Mouse (Mus musculus) midbrain, embryonic 16.5 days (tissue): ENCODE data around the gene Cdh7. TPM values are rescaled to one million over a fixed set of nuclear protein-coding genes. Genes with fewer than 3 reads are reported as not detected.

Source experiments
- ATAC-seq: fragments of 200-750 bp; cut with Nextera tagmentation; 2 replicates; pipeline ENCODE4 v1.8.0; 2017; ENCODE audit warnings: moderate TSS enrichment
- H3K27ac ChIP-seq: fragments of 300-500 bp; sonication (generic); 2 replicates; pipeline ENCODE4 v1.5.1; 2014; ENCODE audit warnings: mild to moderate bottlenecking, low read length, mixed read lengths
- H3K27me3 ChIP-seq: fragments of 300-500 bp; sonication (generic); 2 replicates; pipeline ENCODE4 v1.6.1; 2014; ENCODE audit warnings: low read depth, low read length, mixed read lengths; ENCODE audit not compliant: control insufficient read depth, insufficient read depth
- H3K36me3 ChIP-seq: fragments of 300-500 bp; sonication (generic); 2 replicates; pipeline ENCODE4 v1.6.1; 2014; ENCODE audit warnings: mild to moderate bottlenecking, low read length, moderate library complexity, mixed read lengths; ENCODE audit not compliant: control insufficient read depth, insufficient read depth
- H3K4me1 ChIP-seq: fragments of 300-500 bp; sonication (generic); 2 replicates; pipeline ENCODE4 v1.6.1; 2014; ENCODE audit warnings: mild to moderate bottlenecking, low read length, mixed read lengths; ENCODE audit not compliant: control insufficient read depth, insufficient read depth
- H3K4me2 ChIP-seq: fragments of 300-500 bp; sonication (generic); 2 replicates; pipeline ENCODE4 v1.6.1; 2014; ENCODE audit warnings: mild to moderate bottlenecking, low read length, mixed read lengths
- H3K4me3 ChIP-seq: fragments of 300-500 bp; sonication (generic); 2 replicates; pipeline ENCODE4 v1.5.1; 2014; ENCODE audit warnings: low read depth, mild to moderate bottlenecking, low read length, moderate library complexity, mixed read lengths
- H3K9ac ChIP-seq: fragments of 300-500 bp; sonication (generic); 2 replicates; pipeline ENCODE4 v1.6.1; 2014; ENCODE audit warnings: low read depth, low read length, mixed read lengths
- H3K9me3 ChIP-seq: fragments of 300-500 bp; sonication (generic); replicated peaks from 2 replicates; pipeline ENCODE4 v1.6.1; 2014; ENCODE audit warnings: mild to moderate bottlenecking, low read length, mixed read lengths; ENCODE audit not compliant: control insufficient read depth, poor library complexity, severe bottlenecking
- WGBS: fragments of 180-500 bp; shearing (Covaris S2); extraction: QIAGEN DNeasy Blood & Tissue Kit; methylation state at CpG from one replicate; pipeline ENCODE4 v1.1.7; 2014; 5-methylcytosine and 5-hydroxymethylcytosine counted together
- polyA plus RNA-seq: library from polyadenylated mRNA; unstranded; fragments of >200 nt; fragmentation: Nextera tagmentation; extraction: Ambion mirVana; gene quantifications from 2 replicates; pipeline ENCODE4 v1.2.1, GENCODE M21; 2015

Gene Cdh7
- polyA plus RNA-seq, 1 experiment from 2014 or later = 24.3 TPM

- WGBS = 6% methylated on average over 1 of the region's 1 CpGs
- H3K4me3 ChIP-seq = peak overlapping the region; percentile 30
- no peak for ATAC-seq
Measured at GRCm38 (mm10) chr1:109985468-109985867, 3.2 kb downstream of the Cdh7 start.

DNA sequence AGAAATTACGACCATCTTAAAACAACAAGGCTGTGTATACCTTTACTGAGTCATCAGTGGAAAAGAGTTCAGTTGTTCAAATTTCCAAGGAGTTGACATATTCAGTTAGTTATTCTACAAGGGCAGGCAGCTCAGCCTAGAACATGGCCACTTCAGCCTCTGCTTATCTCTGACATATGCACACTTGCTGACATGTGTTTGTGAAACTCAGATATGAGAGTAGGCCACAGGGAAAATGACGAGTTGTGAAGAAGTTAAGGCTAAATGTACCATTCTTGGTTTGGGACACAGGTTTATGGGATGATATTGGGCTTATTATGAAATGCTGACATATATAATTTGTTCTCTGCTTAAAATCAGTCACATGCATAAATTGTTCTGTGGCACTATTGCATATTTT is 7.3 kb downstream of the Cdh7 start:
- Histone ChIP-seq H3K4me3 (no peak overlapping the region), H3K9ac (no peak overlapping the region), H3K4me1 (no peaks in the 10 kb centered on the region), H3K27me3 (no peaks in the 10 kb centered on the region), H3K9me3 (no peaks in the 10 kb centered on the region), H3K27ac (no peak overlapping the region), H3K4me2 (no peak overlapping the region), H3K36me3 (no peaks in the 10 kb centered on the region)
- ATAC-seq = no peak
- 90% methylated on average over 2 of the region's 2 CpGs for WGBS

More at GRCm38 (mm10) chr1:109985468-109985867, 3.2 kb downstream of the Cdh7 start:
- Histone ChIP-seq H3K4me2 (peak overlapping the region; percentile 42), H3K36me3 (no peaks in the 10 kb centered on the region), H3K9ac (no peak overlapping the region), H3K9me3 (no peaks in the 10 kb centered on the region), H3K27me3 (no peaks in the 10 kb centered on the region), H3K27ac (peak overlapping the region; percentile 42; the same call in 1 of the 2 replicates), H3K4me1 (peaks cover 7% of the 10 kb centered on the region)

DNA sequence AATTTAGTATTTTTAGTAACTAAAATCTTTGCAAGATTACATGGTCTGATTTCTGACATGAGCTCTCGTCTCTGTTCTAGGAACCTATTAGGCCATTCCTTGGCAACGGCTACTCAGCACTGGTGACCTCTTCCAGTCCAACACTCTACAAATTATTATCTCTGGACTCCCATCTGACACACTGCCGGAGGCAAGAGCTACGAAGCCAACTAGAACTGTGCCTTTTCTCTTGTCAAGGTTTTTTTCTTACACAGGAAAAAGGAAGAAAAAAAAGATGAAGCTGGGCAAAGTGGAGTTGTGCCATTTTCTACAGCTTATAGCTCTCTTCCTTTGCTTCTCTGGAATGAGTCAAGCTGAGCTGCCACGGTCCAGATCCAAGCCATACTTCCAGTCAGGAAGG is 11.7 kb downstream of the Cdh7 start:
- H3K36me3 ChIP-seq = no peaks in the 10 kb centered on the region
- H3K27ac ChIP-seq = no peak overlapping the region
- H3K4me3 ChIP-seq = no peak overlapping the region
- H3K4me2 ChIP-seq = no peak overlapping the region
- ATAC-seq = no peak
- H3K4me1 ChIP-seq = no peaks in the 10 kb centered on the region
- H3K27me3 ChIP-seq = no peaks in the 10 kb centered on the region
- 77% methylated on average over 5 of the region's 5 CpGs for WGBS
- H3K9me3 ChIP-seq = no peaks in the 10 kb centered on the region
- H3K9ac ChIP-seq = no peak overlapping the region

DNA sequence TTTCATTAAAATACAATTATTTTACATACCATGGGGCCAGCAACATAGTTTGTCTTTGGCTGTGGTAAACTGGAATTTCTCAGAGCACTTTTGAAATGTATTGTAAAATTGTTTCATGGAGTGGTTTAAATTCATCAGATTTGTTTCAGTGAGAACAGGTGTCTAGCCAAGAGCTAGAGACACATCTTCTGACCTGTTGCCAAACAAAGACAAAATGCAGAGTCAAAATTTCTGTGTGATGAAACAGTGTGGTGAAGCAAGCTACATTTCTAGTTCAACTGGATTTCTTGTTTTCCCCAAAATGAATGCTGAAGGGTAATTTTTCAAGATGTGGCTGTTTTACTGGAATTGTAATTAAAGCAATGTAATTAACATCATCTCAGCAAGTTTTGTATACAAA is 22.2 kb downstream of the Cdh7 start:
- Histone ChIP-seq H3K27me3 (no peaks in the 10 kb centered on the region), H3K4me2 (no peak overlapping the region), H3K4me3 (no peak overlapping the region), H3K9me3 (no peaks in the 10 kb centered on the region), H3K36me3 (no peaks in the 10 kb centered on the region), H3K27ac (no peak overlapping the region), H3K4me1 (no peaks in the 10 kb centered on the region), H3K9ac (no peak overlapping the region)
- ATAC-seq = no peak

- no peaks in the 10 kb centered on the region for H3K36me3 ChIP-seq
- H3K4me2 ChIP-seq = no peak overlapping the region
- no peak overlapping the region for H3K27ac ChIP-seq
- no peaks in the 10 kb centered on the region for H3K4me1 ChIP-seq
- 86% methylated on average over 3 of the region's 3 CpGs for WGBS
- ATAC-seq = no peak
- H3K9ac ChIP-seq = no peak overlapping the region
- H3K27me3 ChIP-seq = no peaks in the 10 kb centered on the region
- H3K4me3 ChIP-seq = no peak overlapping the region
- no peaks in the 10 kb centered on the region for H3K9me3 ChIP-seq
Measured at GRCm38 (mm10) chr1:110005038-110005437, 22.8 kb downstream of the Cdh7 start.

GRCm38 (mm10) chr1:110012153-110012552 is 29.9 kb downstream of the Cdh7 start:
- H3K27ac ChIP-seq = no peak overlapping the region
- H3K4me1 ChIP-seq = no peaks in the 10 kb centered on the region
- H3K9me3 ChIP-seq = no peaks in the 10 kb centered on the region
- H3K27me3 ChIP-seq = no peaks in the 10 kb centered on the region
- no peak for ATAC-seq
- no peak overlapping the region for H3K9ac ChIP-seq
- H3K4me2 ChIP-seq = no peak overlapping the region
- 87% methylated on average over 1 of the region's 1 CpGs for WGBS
- H3K4me3 ChIP-seq = no peak overlapping the region
- H3K36me3 ChIP-seq = no peaks in the 10 kb centered on the region

DNA sequence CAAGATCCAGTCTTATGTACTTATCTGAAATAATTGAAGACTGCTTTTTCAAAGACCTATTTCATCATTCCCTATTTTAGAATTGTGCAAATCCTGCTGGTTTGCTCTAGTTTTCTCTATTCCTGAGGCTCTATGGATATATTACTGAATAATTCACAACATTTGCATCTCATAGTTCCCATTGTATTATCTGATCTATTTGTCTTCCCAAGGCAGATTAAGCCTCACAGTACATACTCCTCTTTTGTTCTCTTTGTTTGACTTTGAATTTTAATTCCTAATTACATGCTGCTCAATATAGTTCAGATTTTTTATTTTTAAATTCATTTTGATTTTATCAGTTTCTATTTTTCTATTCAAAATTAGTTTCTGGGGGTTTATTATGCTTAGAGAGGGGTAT is 74.1 kb downstream of the Cdh7 start:
- no peak overlapping the region for H3K27ac ChIP-seq
- no peak overlapping the region for H3K9ac ChIP-seq
- ATAC-seq = no peak
- no peaks in the 10 kb centered on the region for H3K4me1 ChIP-seq
- no peak overlapping the region for H3K4me3 ChIP-seq
- no peaks in the 10 kb centered on the region for H3K9me3 ChIP-seq
- no peaks in the 10 kb centered on the region for H3K27me3 ChIP-seq
- no peak overlapping the region for H3K4me2 ChIP-seq
- H3K36me3 ChIP-seq = no peaks in the 10 kb centered on the region

GRCm38 (mm10) chr1:110067405-110067804 is 85.2 kb downstream of the Cdh7 start:
- no peak overlapping the region for H3K4me3 ChIP-seq
- no peaks in the 10 kb centered on the region for H3K36me3 ChIP-seq
- no peak overlapping the region for H3K27ac ChIP-seq
- ATAC-seq = no peak
- no peaks in the 10 kb centered on the region for H3K27me3 ChIP-seq
- H3K4me1 ChIP-seq = no peaks in the 10 kb centered on the region
- H3K9me3 ChIP-seq = no peaks in the 10 kb centered on the region
- H3K4me2 ChIP-seq = no peak overlapping the region
- H3K9ac ChIP-seq = no peak overlapping the region
- WGBS = 97% methylated on average over 1 of the region's 1 CpGs

DNA sequence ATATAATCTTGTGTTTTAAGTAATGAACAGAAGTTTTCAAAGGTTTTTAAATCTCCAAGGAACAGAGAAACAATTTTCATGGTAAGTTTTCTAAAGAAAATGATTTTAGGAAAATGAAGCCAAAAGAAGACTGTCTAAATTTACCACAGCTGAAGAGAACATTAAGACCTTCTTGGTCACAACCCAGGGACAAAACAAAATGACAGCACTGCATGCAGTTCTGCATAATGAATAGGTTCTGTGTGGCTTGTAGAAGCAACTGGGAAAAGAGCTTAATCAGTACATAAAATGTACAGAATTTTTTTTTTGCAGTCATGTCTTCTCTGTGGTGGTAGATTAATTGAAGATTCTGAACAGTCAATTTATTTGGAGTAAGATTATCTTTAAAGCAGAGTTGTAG is 96.2 kb downstream of the Cdh7 start:
- no peaks in the 10 kb centered on the region for H3K36me3 ChIP-seq
- H3K4me2 ChIP-seq = no peak overlapping the region
- H3K4me3 ChIP-seq = no peak overlapping the region
- ATAC-seq = no peak
- H3K9ac ChIP-seq = no peak overlapping the region
- no peak overlapping the region for H3K27ac ChIP-seq
- no peaks in the 10 kb centered on the region for H3K4me1 ChIP-seq
- no peaks in the 10 kb centered on the region for H3K27me3 ChIP-seq
- no peaks in the 10 kb centered on the region for H3K9me3 ChIP-seq

GRCm38 (mm10) chr1:110118071-110118470 is 135.8 kb downstream of the Cdh7 start:
- Histone ChIP-seq H3K4me3 (no peak overlapping the region), H3K9ac (no peak overlapping the region), H3K9me3 (no peaks in the 10 kb centered on the region), H3K27me3 (no peaks in the 10 kb centered on the region), H3K27ac (no peak overlapping the region), H3K4me1 (no peaks in the 10 kb centered on the region), H3K4me2 (no peak overlapping the region), H3K36me3 (no peaks in the 10 kb centered on the region)
- 33% methylated on average over 1 of the region's 1 CpGs for WGBS
- no peak for ATAC-seq
